Mouse (Mus musculus): ENCODE results near the gene Rpusd1. TPM values are rescaled to one million over a fixed set of nuclear protein-coding genes. Genes with fewer than 3 reads are reported as not detected.

Rpusd1 gene
- polyA plus RNA-seq, 1 experiment from 2014 or later, result 7.2 TPM

DNA sequence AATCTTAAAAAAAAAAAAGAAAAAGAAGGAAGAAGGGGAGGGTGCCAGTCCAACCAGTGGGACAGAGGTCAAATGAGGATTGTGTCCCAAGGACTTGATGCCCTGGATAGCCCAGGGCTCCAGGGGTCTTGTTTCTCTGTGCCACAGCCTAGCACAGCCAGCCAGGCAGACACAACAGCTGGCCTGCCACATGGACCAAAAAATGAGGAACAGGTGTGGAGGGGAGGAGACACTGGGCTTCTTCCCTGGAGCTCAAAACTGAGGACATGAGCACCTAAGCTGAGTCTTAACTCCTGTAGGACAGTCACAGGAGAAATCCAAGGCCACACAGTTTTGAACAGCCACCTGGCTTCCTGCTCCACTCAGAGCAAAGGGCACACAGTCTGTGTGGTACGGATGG is 31.2 kb upstream of the Rpusd1 start:
- H3K27ac ChIP-seq (ENCODE audit: low read depth, low read length), result no peak overlapping the region
- no peaks in the 10 kb centered on the region for H3K9me3 ChIP-seq (ENCODE audit: control insufficient read depth)
- H3K27me3 ChIP-seq (replicated peaks; ENCODE audit: control insufficient read depth, insufficient read depth, low read length), result 0 out of 2 replicates have a peak, but pooled peaks cover 3% of the 10 kb centered on the region
- H3K4me3 ChIP-seq (ENCODE audit: low read depth, low read length), result no peak overlapping the region
- H3K4me2 ChIP-seq (replicated peaks; ENCODE audit: low read depth), result no peak overlapping the region
- no peak overlapping the region for H3K9ac ChIP-seq (ENCODE audit: low read depth, low read length)
- TF ChIP-seq CTCF (IDR thresholded peaks at IDR 0.05; ENCODE audit: low read depth), result no peak
- H3K4me1 ChIP-seq (replicated peaks; ENCODE audit: control insufficient read depth, insufficient read depth, low read length), result no peaks in the 10 kb centered on the region
- no peaks in the 10 kb centered on the region for H3K36me3 ChIP-seq (ENCODE audit: control insufficient read depth, insufficient read depth)
- ATAC-seq, result peak; percentile 41; the same call in 1 of the 2 replicates
- WGBS, result 29% methylated on average over 1 of the region's 1 CpGs

DNA sequence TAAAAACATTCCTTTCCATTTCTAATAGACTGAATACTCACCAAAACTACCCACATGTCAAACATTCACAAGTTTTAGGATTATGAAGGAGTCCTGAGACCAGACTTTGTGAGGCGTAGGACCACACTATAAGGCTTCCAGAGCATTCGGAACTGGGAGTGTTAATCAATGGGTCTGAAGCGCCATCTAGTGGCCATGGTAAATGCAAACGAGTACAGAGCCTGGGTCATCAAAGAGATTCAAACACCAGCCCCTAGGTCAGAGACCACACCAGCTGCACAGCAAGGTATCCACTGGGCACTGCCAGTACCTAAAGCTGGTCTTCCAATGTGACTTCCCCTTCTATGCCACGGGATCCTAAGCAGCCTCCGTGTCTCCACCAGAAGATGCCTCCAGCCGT is 29.0 kb upstream of the Rpusd1 start:
- WGBS, result 13% methylated on average over 7 of the region's 7 CpGs
- Histone ChIP-seq H3K27me3 (replicated peaks; ENCODE audit: control insufficient read depth, insufficient read depth, low read length) (0 out of 2 replicates have a peak, but pooled peaks cover 3% of the 10 kb centered on the region), H3K4me3 (ENCODE audit: low read depth, low read length) (no peak overlapping the region), H3K27ac (ENCODE audit: low read depth, low read length) (no peak overlapping the region), H3K4me1 (replicated peaks; ENCODE audit: control insufficient read depth, insufficient read depth, low read length) (no peaks in the 10 kb centered on the region), H3K36me3 (ENCODE audit: control insufficient read depth, insufficient read depth) (no peaks in the 10 kb centered on the region), H3K9me3 (ENCODE audit: control insufficient read depth) (no peaks in the 10 kb centered on the region), H3K4me2 (replicated peaks; ENCODE audit: low read depth) (no peak overlapping the region), H3K9ac (ENCODE audit: low read depth, low read length) (no peak overlapping the region)
- peak; percentile 91 for TF ChIP-seq CTCF (IDR thresholded peaks at IDR 0.05; ENCODE audit: low read depth)
- ATAC-seq, result 0 out of 2 replicates have a peak, but pooled peaks have one; percentile 41

DNA sequence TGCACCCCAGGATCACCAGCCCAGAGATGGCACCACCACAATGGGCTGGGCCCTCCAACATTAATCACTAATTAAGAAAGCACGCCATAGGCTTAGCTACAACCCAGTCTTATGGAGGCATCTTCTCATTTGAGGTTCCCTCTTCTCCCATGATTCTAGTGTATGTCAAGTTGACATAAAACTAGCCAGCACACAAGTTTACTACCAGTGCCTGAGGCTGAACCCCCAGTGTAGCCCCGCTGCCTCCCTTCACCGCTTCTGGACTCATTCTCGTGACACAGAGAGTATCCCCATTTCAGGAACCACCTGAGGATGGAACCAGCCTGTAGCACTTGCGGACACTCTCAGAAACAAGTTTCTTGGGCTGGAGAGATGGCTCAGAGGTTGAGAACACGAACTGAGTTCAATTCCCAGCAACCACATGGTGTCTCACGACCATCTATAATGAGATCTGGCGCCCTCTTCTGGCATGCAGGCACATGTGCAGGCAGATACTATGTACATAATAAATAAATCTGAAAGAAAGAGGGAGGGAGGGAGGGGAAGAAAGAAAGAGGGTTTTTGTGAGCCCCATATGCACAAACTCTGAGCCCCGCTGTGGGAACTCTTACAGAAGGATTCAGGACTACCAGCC is 26.5 kb upstream of the Rpusd1 start:
- peak; percentile 57 for TF ChIP-seq CTCF (IDR thresholded peaks at IDR 0.05; ENCODE audit: low read depth)
- no peak overlapping the region for H3K9ac ChIP-seq (ENCODE audit: low read depth, low read length)
- WGBS, result 61% methylated on average over 9 of the region's 9 CpGs
- ATAC-seq, result no peak
- no peaks in the 10 kb centered on the region for H3K9me3 ChIP-seq (ENCODE audit: control insufficient read depth)
- H3K27ac ChIP-seq (ENCODE audit: low read depth, low read length), result no peak overlapping the region
- no peak overlapping the region for H3K4me3 ChIP-seq (ENCODE audit: low read depth, low read length)
- H3K4me2 ChIP-seq (replicated peaks; ENCODE audit: low read depth), result no peak overlapping the region
- H3K27me3 ChIP-seq (replicated peaks; ENCODE audit: control insufficient read depth, insufficient read depth, low read length), result 0 out of 2 replicates have a peak, but pooled peaks cover 3% of the 10 kb centered on the region
- H3K36me3 ChIP-seq (ENCODE audit: control insufficient read depth, insufficient read depth), result no peaks in the 10 kb centered on the region
- no peaks in the 10 kb centered on the region for H3K4me1 ChIP-seq (replicated peaks; ENCODE audit: control insufficient read depth, insufficient read depth, low read length)

DNA sequence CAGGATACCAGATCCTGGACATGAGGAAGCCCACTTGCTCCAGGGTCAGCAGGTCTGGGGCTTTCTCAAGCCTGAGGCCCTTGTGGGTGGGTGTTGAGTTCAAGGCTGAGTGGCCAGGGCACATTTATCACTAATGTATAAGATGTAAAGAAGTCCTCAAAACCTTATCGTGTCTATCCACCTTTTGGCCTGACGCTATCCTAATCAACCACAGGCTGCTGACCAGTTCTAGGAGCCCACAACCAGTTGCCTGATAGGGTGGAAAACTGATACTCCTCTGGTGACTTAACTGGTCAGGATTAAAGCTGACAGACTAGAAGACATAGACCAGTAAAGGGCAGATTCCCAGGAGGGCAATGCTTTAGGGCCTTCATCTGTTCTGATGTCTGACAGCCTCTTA is 17.5 kb upstream of the Rpusd1 start:
- H3K27ac ChIP-seq (ENCODE audit: low read depth, low read length), result no peak overlapping the region
- no peaks in the 10 kb centered on the region for H3K9me3 ChIP-seq (ENCODE audit: control insufficient read depth)
- H3K4me3 ChIP-seq (ENCODE audit: low read depth, low read length), result no peak overlapping the region
- H3K36me3 ChIP-seq (ENCODE audit: control insufficient read depth, insufficient read depth), result no peaks in the 10 kb centered on the region
- no peak for ATAC-seq
- TF ChIP-seq CTCF (IDR thresholded peaks at IDR 0.05; ENCODE audit: low read depth), result no peak
- WGBS, result 92% methylated on average over 2 of the region's 2 CpGs
- H3K9ac ChIP-seq (ENCODE audit: low read depth, low read length), result no peak overlapping the region
- H3K4me2 ChIP-seq (replicated peaks; ENCODE audit: low read depth), result no peak overlapping the region
- no peaks in the 10 kb centered on the region for H3K27me3 ChIP-seq (replicated peaks; ENCODE audit: control insufficient read depth, insufficient read depth, low read length)
- no peaks in the 10 kb centered on the region for H3K4me1 ChIP-seq (replicated peaks; ENCODE audit: control insufficient read depth, insufficient read depth, low read length)

DNA sequence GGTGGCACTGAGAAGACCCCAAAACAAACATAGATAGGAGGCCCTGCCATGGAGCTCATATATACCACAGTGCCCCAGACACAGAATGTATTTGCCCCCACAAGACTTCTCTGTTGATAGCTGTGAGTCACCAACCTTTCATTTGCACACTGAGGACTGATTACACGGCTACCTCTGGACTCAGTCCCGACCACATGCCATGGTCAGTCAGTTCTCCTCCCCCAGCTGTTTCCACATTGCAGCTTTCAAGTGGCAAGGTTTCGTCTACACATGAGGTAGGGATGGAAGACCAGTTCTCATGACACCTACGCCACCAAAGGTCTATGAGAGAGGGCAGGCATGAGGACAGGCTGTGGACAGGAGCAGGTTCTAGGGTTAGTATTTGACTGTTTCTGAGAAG is 16.3 kb upstream of the Rpusd1 start:
- Histone ChIP-seq H3K4me2 (replicated peaks; ENCODE audit: low read depth) (no peak overlapping the region), H3K36me3 (ENCODE audit: control insufficient read depth, insufficient read depth) (no peaks in the 10 kb centered on the region), H3K27me3 (replicated peaks; ENCODE audit: control insufficient read depth, insufficient read depth, low read length) (peaks cover under 1% of the 10 kb centered on the region; the same call in 1 of the 2 replicates), H3K4me3 (ENCODE audit: low read depth, low read length) (no peak overlapping the region), H3K4me1 (replicated peaks; ENCODE audit: control insufficient read depth, insufficient read depth, low read length) (no peaks in the 10 kb centered on the region), H3K9me3 (ENCODE audit: control insufficient read depth) (no peaks in the 10 kb centered on the region), H3K9ac (ENCODE audit: low read depth, low read length) (no peak overlapping the region), H3K27ac (ENCODE audit: low read depth, low read length) (no peak overlapping the region)
- no peak for ATAC-seq
- no peak for TF ChIP-seq CTCF (IDR thresholded peaks at IDR 0.05; ENCODE audit: low read depth)
- WGBS, result 71% methylated on average over 4 of the region's 4 CpGs

DNA sequence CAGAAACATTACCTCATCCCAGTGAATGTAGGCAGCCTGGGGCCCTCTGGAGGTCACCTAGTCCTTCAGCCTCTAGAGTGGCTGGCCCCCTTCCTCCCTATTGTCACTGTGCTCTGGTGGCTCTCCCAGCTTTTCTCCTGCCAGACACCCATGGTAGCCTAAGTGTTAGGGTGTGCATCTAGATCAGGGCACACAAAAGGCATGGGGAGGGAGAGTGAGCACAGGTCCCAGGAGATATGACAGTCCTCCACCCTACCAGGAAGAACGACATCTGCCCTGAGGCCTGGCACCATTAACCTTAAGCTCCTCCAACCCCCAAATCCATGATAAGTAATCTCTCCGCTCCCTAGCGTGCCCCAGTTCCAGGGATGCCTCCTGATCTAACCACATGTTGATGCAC is 11.8 kb upstream of the Rpusd1 start:
- WGBS, result 53% methylated on average over 3 of the region's 3 CpGs
- H3K27me3 ChIP-seq (replicated peaks; ENCODE audit: control insufficient read depth, insufficient read depth, low read length), result peaks cover 18% of the 10 kb centered on the region
- ATAC-seq, result no peak
- H3K9ac ChIP-seq (ENCODE audit: low read depth, low read length), result no peak overlapping the region
- H3K4me2 ChIP-seq (replicated peaks; ENCODE audit: low read depth), result no peak overlapping the region
- TF ChIP-seq CTCF (IDR thresholded peaks at IDR 0.05; ENCODE audit: low read depth), result no peak
- no peaks in the 10 kb centered on the region for H3K9me3 ChIP-seq (ENCODE audit: control insufficient read depth)
- peaks cover 2% of the 10 kb centered on the region; the same call in 1 of the 2 replicates for H3K36me3 ChIP-seq (ENCODE audit: control insufficient read depth, insufficient read depth)
- H3K4me1 ChIP-seq (replicated peaks; ENCODE audit: control insufficient read depth, insufficient read depth, low read length), result no peaks in the 10 kb centered on the region
- H3K4me3 ChIP-seq (ENCODE audit: low read depth, low read length), result no peak overlapping the region
- H3K27ac ChIP-seq (ENCODE audit: low read depth, low read length), result no peak overlapping the region

Measured in intestine, postnatal 0 days (tissue).